Mouse (Mus musculus): ENCODE results near the gene Vmn2r58. TPM values are rescaled to one million over a fixed set of nuclear protein-coding genes. Genes with fewer than 3 reads are reported as not detected.
"Not testable (repeated sequence)": the region's sequence is repeated elsewhere in the genome, so short reads cannot be mapped to it uniquely, and the experiment has no call there.

The Vmn2r58 gene
- not detected in 2 replicates for polyA plus RNA-seq (2015; fragmentation: Nextera tagmentation; extraction: Ambion mirVana)

GRCm38 (mm10) chr7:41872612-41873011 is at the start of gene Vmn2r58:
TSS of gene Vmn2r58 (minus strand) at chr7:41872712.
- DNase-seq (ENCODE audit: low spot score); H3K4me2 ChIP-seq (replicated peaks; ENCODE audit: low read depth); ATAC-seq (ENCODE audit: low FRiP score, low TSS enrichment); H3K9me3 ChIP-seq (ENCODE audit: control insufficient read depth, low read length); H3K27me3 ChIP-seq (ENCODE audit: control insufficient read depth, insufficient read depth, low read length); H3K4me3 ChIP-seq (ENCODE audit: low read depth, low read length); H3K9ac ChIP-seq (ENCODE audit: low read length); H3K27ac ChIP-seq (replicated peaks); H3K4me1 ChIP-seq (replicated peaks; ENCODE audit: control insufficient read depth, insufficient read depth); H3K36me3 ChIP-seq (ENCODE audit: control insufficient read depth, insufficient read depth, low read length): not testable (repeated sequence)
- 79% methylated on average over 5 of the region's 5 CpGs for WGBS

Other genes starting within 250 kb of the Vmn2r58 start
- gene Zfp788, start 239.5 kb downstream of the Vmn2r58 start, polyA plus RNA-seq (2015; fragmentation: Nextera tagmentation; extraction: Ambion mirVana), result 5.2 and 6.2 TPM in 2 replicates
- gene Vmn2r59, start 186.3 kb upstream of the Vmn2r58 start, polyA plus RNA-seq (2015; fragmentation: Nextera tagmentation; extraction: Ambion mirVana), result 0.01 TPM in 1 of 2 replicates, not detected in the other
- 0.01 and 0.04 TPM in 2 replicates for gene Vmn2r60, start 235.1 kb upstream of the Vmn2r58 start, polyA plus RNA-seq (2015; fragmentation: Nextera tagmentation; extraction: Ambion mirVana)